Mouse (Mus musculus) stomach, postnatal 0 days (tissue): ENCODE results near the gene Ifih1.
A peak's percentile ranks its signal among the peaks of the same experiment; 100 is the strongest.

Source experiments
- CTCF ChIP-seq: IDR thresholded peaks from 2 replicates; pipeline ENCODE4 v1.5.1; 2016; ENCODE audit warnings: antibody characterized with exemption, low read depth, mild to moderate bottlenecking, moderate library complexity
- EP300 ChIP-seq: optimal IDR thresholded peaks from 2 replicates; pipeline ENCODE3; 2016; ENCODE audit warnings: antibody characterized with exemption

DNA sequence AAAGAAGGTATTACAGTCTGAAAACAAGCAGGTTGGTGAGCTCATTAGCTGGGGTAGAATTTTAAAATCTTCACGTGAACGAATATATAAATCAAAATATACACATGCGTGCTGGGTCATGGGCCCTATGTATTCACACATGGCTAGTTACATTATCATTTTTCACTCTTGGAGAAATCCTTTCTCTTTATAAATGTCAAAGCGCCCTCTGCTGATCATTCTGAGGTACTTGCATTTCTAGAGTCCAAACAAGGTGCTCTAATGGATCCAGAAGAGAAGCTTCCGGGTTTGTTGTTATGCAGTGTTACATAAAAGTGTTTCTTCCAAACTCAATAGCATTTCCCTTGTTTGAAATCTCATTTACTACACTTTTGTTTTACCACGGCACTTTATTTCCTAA lies 15.6 kb downstream of the Ifih1 start:
- no peak for TF ChIP-seq EP300
- TF ChIP-seq CTCF, result peak; percentile 78
